Mouse (Mus musculus) embryonic facial prominence, embryonic 10.5 days (tissue): ENCODE results near the gene Syt12. TPM values are rescaled to one million over a fixed set of nuclear protein-coding genes. Genes with fewer than 3 reads are reported as not detected.

Experiments
- DNase-seq: peaks from one replicate; pipeline ENCODE4 v3.0.0-alpha.2; 2017; ENCODE audit warnings: low spot score
- H3K27ac ChIP-seq: fragments of 300-500 bp; sonication (generic); replicated peaks from 2 replicates; pipeline ENCODE4 v1.5.1; 2016; ENCODE audit warnings: mild to moderate bottlenecking
- H3K27me3 ChIP-seq: fragments of 300-500 bp; sonication (generic); replicated peaks from 2 replicates; pipeline ENCODE4 v1.6.1; 2016; ENCODE audit warnings: low read depth, mild to moderate bottlenecking; ENCODE audit not compliant: poor library complexity, severe bottlenecking
- H3K36me3 ChIP-seq: fragments of 300-500 bp; sonication (generic); replicated peaks from 2 replicates; pipeline ENCODE4 v1.6.1; 2016; ENCODE audit warnings: mild to moderate bottlenecking, moderate library complexity
- H3K4me1 ChIP-seq: fragments of 300-500 bp; sonication (generic); 2 replicates; pipeline ENCODE4 v1.6.1; 2016
- H3K4me3 ChIP-seq: fragments of 300-500 bp; sonication (generic); 2 replicates; pipeline ENCODE4 v1.5.1; 2016; ENCODE audit warnings: mild to moderate bottlenecking, moderate library complexity
- H3K9me3 ChIP-seq: fragments of 300-500 bp; sonication (generic); 2 replicates; pipeline ENCODE4 v1.6.1; 2016; ENCODE audit warnings: mild to moderate bottlenecking
- WGBS: fragments of 180-500 bp; shearing (Covaris S2); methylation state at CpG from one replicate; pipeline ENCODE4 v1.1.7; 2016; 5-methylcytosine and 5-hydroxymethylcytosine counted together
- polyA plus RNA-seq: library from polyadenylated mRNA; unstranded; fragments of >200 nt; fragmentation: Nextera tagmentation; extraction: Ambion mirVana; gene quantifications from 2 replicates; pipeline ENCODE4 v1.2.1, GENCODE M21; 2016

Gene Syt12
- polyA plus RNA-seq, 1 experiment from 2014 or later, result 2.8 TPM

- no peaks in the 10 kb centered on the region for H3K9me3 ChIP-seq
- H3K27ac ChIP-seq, result no peak overlapping the region
- no peaks in the 10 kb centered on the region; the same call in 1 of the 2 replicates for H3K36me3 ChIP-seq
- peaks cover 53% of the 10 kb centered on the region for H3K4me1 ChIP-seq
- no peak for DNase-seq
- H3K4me3 ChIP-seq, result no peak overlapping the region
- WGBS, result 50% methylated on average over 4 of the region's 4 CpGs
- H3K27me3 ChIP-seq, result no peaks in the 10 kb centered on the region
These were observed 24.7 kb downstream of the Syt12 start for GRCm38 (mm10) chr19:4452525-4452924.

- Histone ChIP-seq H3K4me3 (no peak overlapping the region), H3K36me3 (no peaks in the 10 kb centered on the region; the same call in 1 of the 2 replicates), H3K9me3 (no peaks in the 10 kb centered on the region), H3K4me1 (peaks cover 53% of the 10 kb centered on the region), H3K27me3 (no peaks in the 10 kb centered on the region), H3K27ac (0 out of 2 replicates have a peak overlapping the region, but pooled peaks have one; percentile 27)
- DNase-seq, result no peak
- 19% methylated on average over 5 of the region's 5 CpGs for WGBS
These were observed 25.3 kb downstream of the Syt12 start for GRCm38 (mm10) chr19:4451965-4452364.

- H3K4me1 ChIP-seq, result peaks cover 45% of the 10 kb centered on the region
- WGBS, result 54% methylated on average over 8 of the region's 8 CpGs
- no peak overlapping the region for H3K27ac ChIP-seq
- H3K9me3 ChIP-seq, result no peaks in the 10 kb centered on the region
- DNase-seq, result no peak
- H3K4me3 ChIP-seq, result no peak overlapping the region
- H3K36me3 ChIP-seq, result no peaks in the 10 kb centered on the region; the same call in 1 of the 2 replicates
- H3K27me3 ChIP-seq, result no peaks in the 10 kb centered on the region
These were observed 26.1 kb downstream of the Syt12 start for GRCm38 (mm10) chr19:4451098-4451497.

GRCm38 (mm10) chr19:4450666-4451065 is 26.6 kb downstream of the Syt12 start:
- Histone ChIP-seq H3K36me3 (no peaks in the 10 kb centered on the region; the same call in 1 of the 2 replicates), H3K27me3 (no peaks in the 10 kb centered on the region), H3K9me3 (no peaks in the 10 kb centered on the region), H3K4me3 (no peak overlapping the region), H3K4me1 (peaks cover 44% of the 10 kb centered on the region), H3K27ac (no peak overlapping the region)
- WGBS, result 55% methylated on average over 5 of the region's 5 CpGs
- no peak for DNase-seq

- WGBS, result 90% methylated on average over 9 of the region's 9 CpGs
- H3K27me3 ChIP-seq, result no peaks in the 10 kb centered on the region
These were observed 28.0 kb downstream of the Syt12 start for GRCm38 (mm10) chr19:4449230-4449629.

GRCm38 (mm10) chr19:4447445-4447844 is 29.8 kb downstream of the Syt12 start:
- WGBS, result 86% methylated on average over 9 of the region's 9 CpGs
- DNase-seq, result no peak
- no peaks in the 10 kb centered on the region for H3K27me3 ChIP-seq
- no peak overlapping the region for H3K27ac ChIP-seq
- H3K4me3 ChIP-seq, result no peak overlapping the region
- no peaks in the 10 kb centered on the region; the same call in 1 of the 2 replicates for H3K36me3 ChIP-seq
- H3K4me1 ChIP-seq, result peaks cover 22% of the 10 kb centered on the region
- H3K9me3 ChIP-seq, result no peaks in the 10 kb centered on the region

More at GRCm38 (mm10) chr19:4449230-4449629, 28.0 kb downstream of the Syt12 start:
- Histone ChIP-seq H3K36me3 (no peaks in the 10 kb centered on the region; the same call in 1 of the 2 replicates), H3K27ac (no peak overlapping the region), H3K4me3 (no peak overlapping the region), H3K4me1 (peaks cover 34% of the 10 kb centered on the region), H3K9me3 (no peaks in the 10 kb centered on the region)
- DNase-seq, result no peak

GRCm38 (mm10) chr19:4446661-4447420 is 30.4 kb downstream of the Syt12 start:
- H3K27me3 ChIP-seq, result no peaks in the 10 kb centered on the region
- peaks cover 22% of the 10 kb centered on the region for H3K4me1 ChIP-seq

GRCm38 (mm10) chr19:4442408-4442807 is 34.8 kb downstream of the Syt12 start:
- Histone ChIP-seq H3K27me3 (peaks cover 17% of the 10 kb centered on the region; the same call in 1 of the 2 replicates), H3K27ac (0 out of 2 replicates have a peak overlapping the region, but pooled peaks have one; percentile 68), H3K9me3 (no peaks in the 10 kb centered on the region), H3K36me3 (no peaks in the 10 kb centered on the region), H3K4me3 (no peak overlapping the region; the same call in 1 of the 2 replicates), H3K4me1 (peaks cover 49% of the 10 kb centered on the region)
- WGBS, result 9% methylated on average over 3 of the region's 3 CpGs
- peak; percentile 81 for DNase-seq

More at GRCm38 (mm10) chr19:4446661-4447420, 30.4 kb downstream of the Syt12 start:
- H3K9me3 ChIP-seq, result no peaks in the 10 kb centered on the region
- no peak overlapping the region for H3K4me3 ChIP-seq
- no peaks in the 10 kb centered on the region; the same call in 1 of the 2 replicates for H3K36me3 ChIP-seq
- H3K27ac ChIP-seq, result no peak overlapping the region
- DNase-seq, result no peak
- 86% methylated on average over 8 of the region's 8 CpGs for WGBS

GRCm38 (mm10) chr19:4441621-4442161 is 35.6 kb downstream of the Syt12 start:
- Histone ChIP-seq H3K4me3 (peak overlapping the region; percentile 23; the same call in 1 of the 2 replicates), H3K27ac (peak overlapping the region; percentile 68), H3K36me3 (peaks cover 1% of the 10 kb centered on the region; the same call in 1 of the 2 replicates), H3K4me1 (peaks cover 49% of the 10 kb centered on the region), H3K27me3 (peaks cover 17% of the 10 kb centered on the region; the same call in 1 of the 2 replicates), H3K9me3 (no peaks in the 10 kb centered on the region)
- 28% methylated on average over 10 of the region's 10 CpGs for WGBS
- peak; percentile 68 for DNase-seq

GRCm38 (mm10) chr19:4441090-4441591 is 36.1 kb downstream of the Syt12 start:
- H3K4me1 ChIP-seq, result peaks cover 49% of the 10 kb centered on the region
- 24% methylated on average over 6 of the region's 6 CpGs for WGBS
- 0 out of 2 replicates have a peak overlapping the region, but pooled peaks have one; percentile 88 for H3K4me3 ChIP-seq
- H3K9me3 ChIP-seq, result no peaks in the 10 kb centered on the region
- peak; percentile 65 for DNase-seq
- peak overlapping the region; percentile 68; the same call in 1 of the 2 replicates for H3K27ac ChIP-seq
- H3K36me3 ChIP-seq, result peaks cover 7% of the 10 kb centered on the region
- peaks cover 17% of the 10 kb centered on the region; the same call in 1 of the 2 replicates for H3K27me3 ChIP-seq

- peak; percentile 36 for DNase-seq
- no peak overlapping the region for H3K27ac ChIP-seq
- H3K4me1 ChIP-seq, result peaks cover 49% of the 10 kb centered on the region
- 11% methylated on average over 8 of the region's 8 CpGs for WGBS
- no peaks in the 10 kb centered on the region for H3K9me3 ChIP-seq
- H3K4me3 ChIP-seq, result peak overlapping the region; percentile 88
- H3K27me3 ChIP-seq, result peaks cover 17% of the 10 kb centered on the region; the same call in 1 of the 2 replicates
- peaks cover 16% of the 10 kb centered on the region for H3K36me3 ChIP-seq
These were observed 37.0 kb downstream of the Syt12 start for GRCm38 (mm10) chr19:4440222-4440621.

- Histone ChIP-seq H3K4me3 (peak within 1 kb of the TSS; percentile 88), H3K27me3 (peaks cover 17% of the 10 kb centered on the region; the same call in 1 of the 2 replicates), H3K9me3 (no peaks in the 10 kb centered on the region), H3K4me1 (peaks cover 49% of the 10 kb centered on the region), H3K27ac (peak within 1 kb of the TSS; percentile 88), H3K36me3 (peaks cover 20% of the 10 kb centered on the region)
- peak; percentile 85 for DNase-seq
- WGBS, result under 1% methylated on average over 51 of the region's 51 CpGs
These were observed 38.0 kb downstream of the Syt12 start, which contains the start of gene Rhod for GRCm38 (mm10) chr19:4439161-4439801. Gene Rhod, minus strand, starts transcription at chr19:4439432.
